Mouse (Mus musculus) spleen, postnatal 14 days (tissue): ENCODE measurements at regions not wholly inside any gene's neighbourhood (a gene's known extent, or its start where the extent isn't known, plus 50 kb on each side); places are given as distances from the start of the nearest gene placed in this dataset.
"Not testable (repeated sequence)": the region's sequence is repeated elsewhere in the genome, so short reads cannot be mapped to it uniquely, and the experiment has no call there.

ENCODE experiments used
- DNase-seq, 2 experiments: peaks; one replicate each; pipeline ENCODE4 v3.0.0; 2021 to 2022; ENCODE audit warnings: low spot score in 2 of 2

- DNase-seq = no peak
These were observed 135.1 kb downstream of the Bcat1 start for GRCm38 (mm10) chr6:144940871-144941380.

- no peak for DNase-seq
These were observed 137.3 kb downstream of the Bcat1 start for GRCm38 (mm10) chr6:144938613-144939236.

GRCm38 (mm10) chr6:144937211-144937610 is 138.8 kb downstream of the Bcat1 start:
- no peak for DNase-seq

- no peak for DNase-seq
These were observed 142.2 kb downstream of the Bcat1 start for GRCm38 (mm10) chr6:144933722-144934235.

GRCm38 (mm10) chr6:144932402-144932801 is 143.6 kb downstream of the Bcat1 start:
- no peak for DNase-seq

GRCm38 (mm10) chr6:144929959-144930358 is 146.0 kb downstream of the Bcat1 start:
- DNase-seq = no peak

- no peak for DNase-seq
These were observed 146.6 kb downstream of the Bcat1 start for GRCm38 (mm10) chr6:144929262-144929855.

GRCm38 (mm10) chr6:144927599-144927998 is 145.8 kb upstream of the Sox5 start:
- no peak for DNase-seq

GRCm38 (mm10) chr6:144922762-144923161 is 141.0 kb upstream of the Sox5 start:
- peak in 1 of 2 experiments; percentile 16 for DNase-seq

- no peak for DNase-seq
These were observed 138.0 kb upstream of the Sox5 start for GRCm38 (mm10) chr6:144919750-144920149.

- no peak for DNase-seq
These were observed 135.4 kb upstream of the Sox5 start for GRCm38 (mm10) chr6:144917128-144917527.

GRCm38 (mm10) chr6:144911781-144912180 is 130.0 kb upstream of the Sox5 start:
- DNase-seq = no peak

- no peak for DNase-seq
These were observed 128.6 kb upstream of the Sox5 start for GRCm38 (mm10) chr6:144910392-144910791.

GRCm38 (mm10) chr6:144908646-144909045 is 126.9 kb upstream of the Sox5 start:
- no peak for DNase-seq

- DNase-seq = peak; percentile 12 to 19
These were observed 121.4 kb upstream of the Sox5 start for GRCm38 (mm10) chr6:144903156-144903555.

GRCm38 (mm10) chr6:144902267-144902995 is 120.7 kb upstream of the Sox5 start:
- DNase-seq = peak; percentile 52 to 57

GRCm38 (mm10) chr6:144901825-144902224 is 120.0 kb upstream of the Sox5 start:
- DNase-seq = peak; percentile 63 to 64

GRCm38 (mm10) chr6:144900858-144901257 is 119.1 kb upstream of the Sox5 start:
- not testable (repeated sequence) for DNase-seq

GRCm38 (mm10) chr6:144897526-144897925 is 115.7 kb upstream of the Sox5 start:
- DNase-seq = no peak

GRCm38 (mm10) chr6:144890914-144891313 is 109.1 kb upstream of the Sox5 start:
- DNase-seq = no peak

- DNase-seq = no peak
These were observed 108.4 kb upstream of the Sox5 start for GRCm38 (mm10) chr6:144890166-144890565.

GRCm38 (mm10) chr6:144883117-144883516 is 101.3 kb upstream of the Sox5 start:
- no peak for DNase-seq
